Mouse (Mus musculus) 416B (cell line): ENCODE measurements around the gene Arhgef18.

Source experiments
- DNase-seq: peaks from one replicate; pipeline ENCODE4 v3.0.0; 2011; ENCODE audit warnings: low read depth

Arhgef18 gene

DNA sequence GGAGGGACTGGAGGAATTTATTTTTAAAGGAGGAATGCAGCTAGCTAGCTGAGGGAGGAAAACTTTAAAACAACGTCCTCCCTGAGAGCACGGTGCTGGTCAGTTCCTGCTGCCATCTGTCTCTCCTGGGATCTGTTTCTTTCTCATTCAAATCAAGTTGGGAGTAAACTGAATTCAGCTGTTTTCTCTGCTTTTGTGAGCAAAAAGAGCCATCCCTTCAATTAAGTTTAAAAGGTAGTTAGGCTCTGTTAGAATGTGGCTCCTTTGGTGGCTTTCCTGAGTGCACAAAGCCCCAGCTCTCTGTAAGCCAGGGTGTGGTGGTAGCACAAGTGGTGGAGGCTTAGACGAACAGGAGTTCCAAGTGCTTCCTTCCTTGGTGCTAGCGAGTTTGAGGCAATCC is 2.4 kb downstream of the Arhgef18 start:
- no peak for DNase-seq

- DNase-seq, result no peak
Observed at GRCm38 (mm10) chr8:3397597-3397996, 4.8 kb downstream of the Arhgef18 start.

- no peak for DNase-seq
Observed at GRCm38 (mm10) chr8:3400509-3400908, 7.7 kb downstream of the Arhgef18 start.

DNA sequence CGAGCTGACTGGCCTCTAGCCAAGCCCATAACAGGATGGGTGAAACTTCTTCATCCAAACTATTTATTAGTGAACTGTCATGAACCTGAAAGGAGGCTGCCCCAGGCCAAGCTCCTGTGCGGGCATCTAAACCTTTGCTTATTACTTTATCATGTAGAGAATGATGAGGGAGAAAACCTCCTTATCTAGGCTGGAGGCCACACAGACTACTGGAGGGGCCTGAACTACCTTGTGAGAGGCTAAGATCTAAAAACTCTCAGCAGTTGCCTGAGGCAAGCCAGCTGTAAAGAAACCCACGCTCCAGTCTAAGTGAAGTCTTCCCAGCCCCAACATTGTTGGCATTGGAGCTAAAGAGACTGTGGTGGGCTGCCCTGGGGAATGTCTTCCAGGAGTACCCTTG is 14.6 kb downstream of the Arhgef18 start:
- no peak for DNase-seq

- no peak for DNase-seq
Observed at GRCm38 (mm10) chr8:3411085-3411484, 18.3 kb downstream of the Arhgef18 start.

- DNase-seq, result peak; percentile 64
Observed at GRCm38 (mm10) chr8:3411901-3412301, 19.1 kb downstream of the Arhgef18 start.

- DNase-seq, result no peak
Observed at GRCm38 (mm10) chr8:3412816-3413215, 20.0 kb downstream of the Arhgef18 start.

DNA sequence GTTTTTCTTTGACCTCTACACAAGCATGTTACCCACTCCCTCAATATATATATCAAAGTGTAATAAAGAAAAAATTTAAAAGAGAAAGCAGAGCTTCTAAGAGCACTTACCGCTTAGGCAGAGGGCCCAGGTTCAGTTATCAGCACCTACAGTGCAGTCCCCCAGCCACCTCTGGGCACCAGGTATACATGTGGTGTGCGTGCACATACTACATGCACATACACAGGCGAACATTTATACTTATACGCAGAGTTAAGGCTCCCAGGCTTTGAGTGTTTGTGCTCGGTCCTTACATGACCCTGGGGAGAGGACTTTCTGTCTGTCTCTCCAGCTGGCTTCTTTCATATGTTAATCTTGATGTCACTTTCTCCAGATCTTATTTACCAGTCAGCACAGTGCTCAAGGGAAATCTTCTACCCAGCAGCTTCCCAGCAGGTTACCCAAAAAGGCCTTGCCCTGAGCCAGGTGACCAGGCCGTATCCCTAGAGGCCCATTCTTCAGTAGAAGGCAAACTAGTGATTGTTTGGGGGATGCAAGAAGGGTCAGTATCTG is 21.9 kb downstream of the Arhgef18 start:
- no peak for DNase-seq

GRCm38 (mm10) chr8:3415259-3415658 is 22.5 kb downstream of the Arhgef18 start:
- DNase-seq, result peak; percentile 46

DNA sequence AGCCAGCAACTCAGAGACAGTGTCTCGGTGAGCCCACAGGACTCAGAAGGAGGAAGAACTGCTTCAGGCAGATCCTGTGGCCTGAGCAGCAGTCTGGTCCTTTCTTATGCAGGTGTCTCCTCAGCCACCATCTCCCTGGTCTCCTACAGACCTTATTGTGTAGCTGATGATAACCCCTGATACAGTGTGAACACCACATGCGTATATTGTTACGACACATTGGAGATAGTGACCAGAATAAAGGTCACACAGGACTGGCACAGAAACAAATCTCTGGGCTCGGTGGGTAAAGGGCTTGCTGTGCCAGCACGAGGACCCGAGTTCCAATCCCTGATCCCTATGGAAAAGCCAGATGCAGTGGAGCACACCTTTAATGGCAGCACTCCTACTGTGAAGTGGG is 22.9 kb downstream of the Arhgef18 start:
- DNase-seq, result no peak

DNA sequence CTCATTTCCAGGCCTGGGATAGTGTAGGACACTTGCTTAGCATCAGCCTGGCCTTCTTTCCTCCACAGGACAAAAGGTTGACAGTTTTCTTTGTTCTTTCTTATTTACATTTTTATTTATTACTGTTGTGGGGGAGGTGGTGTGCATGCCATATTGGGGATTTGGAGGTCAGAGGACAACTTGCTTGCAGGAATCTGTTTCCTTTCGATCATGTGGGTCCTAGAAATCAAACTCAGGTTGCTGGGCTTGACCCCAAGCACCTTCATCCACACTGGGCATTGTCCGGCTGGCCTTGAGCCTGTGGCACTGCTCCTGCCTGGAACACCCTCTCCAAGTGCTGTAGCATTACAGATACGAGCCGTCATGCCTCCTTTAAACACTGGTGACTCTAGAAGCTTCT is 24.0 kb downstream of the Arhgef18 start:
- no peak for DNase-seq

- no peak for DNase-seq
Observed at GRCm38 (mm10) chr8:3417455-3417854, 24.6 kb downstream of the Arhgef18 start.

DNA sequence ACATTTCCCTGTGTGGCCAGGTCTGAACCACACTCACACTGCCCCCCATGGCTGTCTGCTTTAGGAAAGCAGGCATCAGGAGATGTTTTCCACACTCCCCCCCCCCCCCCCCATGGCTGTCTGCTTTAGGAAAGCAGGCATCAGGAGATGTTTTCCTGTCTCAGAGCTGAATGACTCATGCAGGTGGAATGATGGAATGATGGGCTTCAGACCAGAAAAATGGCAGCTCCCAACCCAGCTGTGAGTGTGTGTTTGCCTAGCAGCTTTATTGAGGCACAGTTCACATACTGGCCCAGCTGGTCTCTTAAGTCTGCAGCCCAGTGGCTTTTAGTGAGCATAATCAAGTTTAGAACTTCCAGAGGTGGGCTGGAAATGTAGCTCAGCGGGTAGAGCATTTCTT is 25.3 kb downstream of the Arhgef18 start:
- no peak for DNase-seq

DNA sequence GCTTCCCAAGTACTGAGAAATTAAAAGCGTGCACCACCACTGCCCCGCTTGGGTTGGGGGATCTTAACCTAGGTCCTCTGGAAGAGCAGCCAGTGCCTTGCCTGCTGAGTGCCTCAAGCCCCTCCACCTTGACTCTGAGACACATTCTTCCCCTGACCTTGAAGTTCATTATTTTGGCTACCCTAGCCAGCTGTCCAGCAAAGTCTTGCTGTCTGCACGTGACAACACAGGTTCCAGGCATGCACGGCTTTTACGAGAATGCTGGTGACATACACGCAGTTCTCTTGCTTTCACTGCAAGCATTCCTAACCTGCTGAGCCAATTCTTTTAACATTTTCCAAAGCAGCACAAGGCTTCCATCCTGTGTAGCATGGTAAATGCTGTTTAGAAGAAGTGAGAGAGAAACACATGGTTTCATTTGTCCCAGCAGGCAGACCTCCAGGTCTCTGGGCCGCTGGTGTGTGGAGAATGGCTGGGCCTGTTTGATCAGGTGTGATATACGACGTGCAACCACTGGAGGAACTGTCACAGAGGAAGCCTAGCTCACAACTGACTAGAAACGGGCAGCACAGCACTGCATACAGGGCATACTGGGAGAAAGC is 27.4 kb downstream of the Arhgef18 start:
- DNase-seq, result no peak

GRCm38 (mm10) chr8:3421507-3421906 is 28.7 kb downstream of the Arhgef18 start:
- no peak for DNase-seq

- no peak for DNase-seq
Observed at GRCm38 (mm10) chr8:3425217-3425616, 32.4 kb downstream of the Arhgef18 start.

GRCm38 (mm10) chr8:3426211-3426610 is 33.4 kb downstream of the Arhgef18 start:
- no peak for DNase-seq

DNA sequence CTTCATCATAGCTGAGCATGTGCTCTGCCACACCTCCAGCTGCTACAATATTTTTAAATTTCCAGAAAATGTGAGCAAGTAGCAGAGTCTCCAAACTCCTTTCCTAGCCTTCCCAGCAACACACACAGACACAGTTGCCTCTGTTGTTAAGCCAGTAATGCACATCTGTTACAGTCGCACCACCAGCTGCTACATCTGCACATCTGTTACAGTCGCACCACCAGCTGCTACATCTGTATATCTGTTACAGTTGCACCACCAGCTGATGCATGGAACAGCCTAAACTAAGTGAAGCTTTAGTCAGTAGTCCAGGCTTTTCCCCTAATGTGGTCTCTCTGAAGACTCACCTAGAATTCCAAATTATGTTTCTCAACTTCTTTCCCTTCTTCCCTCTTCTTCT is 35.6 kb downstream of the Arhgef18 start:
- no peak for DNase-seq

DNA sequence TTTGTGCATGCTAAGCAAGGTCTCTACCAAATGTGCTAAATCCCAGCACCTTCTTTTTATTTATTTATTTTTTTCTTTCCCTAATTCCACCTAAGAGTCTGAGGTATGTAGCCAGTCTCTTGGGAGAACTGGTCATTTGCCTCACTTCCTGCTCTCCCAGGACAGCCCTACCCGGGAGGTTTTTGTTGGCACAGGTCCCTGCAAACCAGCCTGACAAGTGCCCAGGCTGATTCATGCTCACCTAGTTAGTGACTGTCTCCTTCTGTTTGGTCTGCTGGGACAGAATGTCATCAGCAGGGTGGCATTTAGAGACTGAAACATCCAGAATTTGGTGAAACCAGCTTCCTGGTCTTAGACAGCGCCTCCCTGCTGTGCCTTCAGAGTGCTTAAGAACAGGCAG is 37.2 kb downstream of the Arhgef18 start:
- no peak for DNase-seq

DNA sequence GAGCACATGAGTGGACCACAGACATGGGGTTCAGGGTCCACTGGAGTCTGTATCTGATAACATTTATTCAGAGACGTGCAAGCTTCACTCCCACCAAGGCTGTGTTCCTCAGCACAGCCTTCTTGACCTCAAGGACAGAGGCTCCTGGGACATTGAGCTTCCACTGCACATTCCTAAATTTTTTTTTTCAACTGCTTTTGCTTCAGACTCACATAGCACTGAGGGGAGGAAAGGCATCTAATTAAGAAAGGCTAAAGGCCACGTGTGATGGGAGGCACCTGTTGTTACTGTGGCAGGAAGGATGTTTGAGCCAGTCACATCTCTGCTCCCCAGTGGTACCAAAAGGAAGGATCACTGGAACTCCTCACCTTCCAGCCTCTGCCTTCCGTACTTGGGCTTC is 38.3 kb downstream of the Arhgef18 start:
- no peak for DNase-seq

- no peak for DNase-seq
Observed at GRCm38 (mm10) chr8:3436492-3436891, 43.7 kb downstream of the Arhgef18 start.

- DNase-seq, result peak; percentile 14
Observed at GRCm38 (mm10) chr8:3439510-3439909, 46.7 kb downstream of the Arhgef18 start.

DNA sequence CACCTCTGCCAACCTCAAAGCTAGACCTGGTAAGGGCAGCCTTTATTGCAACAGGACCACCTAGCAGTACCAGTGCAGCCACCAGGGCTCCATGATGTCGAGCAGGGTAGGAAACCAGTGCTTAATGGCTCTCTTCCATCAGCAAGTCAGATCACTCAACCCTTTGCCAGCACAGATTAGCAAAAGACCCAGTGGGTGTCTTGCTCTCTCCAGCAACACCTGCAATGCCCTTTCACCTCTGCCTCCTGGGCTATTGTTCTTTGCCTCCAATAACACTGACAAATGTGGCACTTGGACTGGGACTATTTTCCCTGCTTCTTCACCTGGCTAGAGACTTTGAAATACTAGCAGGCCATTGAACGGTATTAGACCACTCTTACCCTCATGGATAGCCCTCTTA is 56.4 kb downstream of the Arhgef18 start:
- no peak for DNase-seq

DNA sequence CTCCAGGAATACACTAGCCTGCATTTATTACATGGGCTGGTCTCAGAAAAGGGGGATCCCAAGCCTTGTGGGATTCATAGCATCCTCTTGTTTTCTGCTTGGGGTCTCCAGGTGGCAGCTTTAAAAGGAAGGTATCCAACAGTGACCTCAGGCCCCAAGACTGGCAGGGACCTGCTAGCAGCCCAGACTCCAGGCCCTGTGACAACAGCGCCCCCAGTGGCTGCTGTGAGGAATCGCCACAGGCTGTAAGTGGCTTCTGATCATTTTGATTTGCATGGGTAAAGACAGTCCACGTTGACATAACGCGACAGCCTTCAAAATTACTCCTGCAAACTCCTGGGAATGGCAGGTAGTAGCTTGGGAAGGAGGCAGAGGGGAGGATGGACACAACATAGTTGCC is 57.9 kb downstream of the Arhgef18 start:
- DNase-seq, result peak; percentile 56
